Mouse (Mus musculus) midbrain, embryonic 10.5 days (tissue): Measurements from ENCODE around the gene Tceanc2. TPM values are rescaled to one million over a fixed set of nuclear protein-coding genes. Genes with fewer than 3 reads are reported as not detected.

Experiments
- DNase-seq: peaks from one replicate; pipeline ENCODE4 v3.0.0-alpha.2; 2017; ENCODE audit warnings: low spot score
- H3K27ac ChIP-seq: fragments of 300-500 bp; sonication (generic); replicated peaks from 2 replicates; pipeline ENCODE4 v1.5.1; 2016; ENCODE audit warnings: mild to moderate bottlenecking
- H3K27me3 ChIP-seq: fragments of 300-500 bp; sonication (generic); 2 replicates; pipeline ENCODE4 v1.6.1; 2016; ENCODE audit warnings: low read depth, mild to moderate bottlenecking; ENCODE audit not compliant: poor library complexity, severe bottlenecking
- H3K36me3 ChIP-seq: fragments of 300-500 bp; sonication (generic); 2 replicates; pipeline ENCODE4 v1.6.1; 2016; ENCODE audit warnings: mild to moderate bottlenecking, moderate library complexity
- H3K4me1 ChIP-seq: fragments of 300-500 bp; sonication (generic); 2 replicates; pipeline ENCODE4 v1.6.1; 2016
- H3K4me3 ChIP-seq: fragments of 300-500 bp; sonication (generic); 2 replicates; pipeline ENCODE4 v1.5.1; 2016; ENCODE audit warnings: mild to moderate bottlenecking, moderate library complexity
- H3K9me3 ChIP-seq: fragments of 300-500 bp; sonication (generic); replicated peaks from 2 replicates; pipeline ENCODE4 v1.6.1; 2016; ENCODE audit warnings: mild to moderate bottlenecking
- WGBS: fragments of 180-500 bp; shearing (Covaris S2); methylation state at CpG from one replicate; pipeline ENCODE4 v1.1.7; 2016; 5-methylcytosine and 5-hydroxymethylcytosine counted together
- polyA plus RNA-seq: library from polyadenylated mRNA; unstranded; fragments of >200 nt; fragmentation: Nextera tagmentation; extraction: Ambion mirVana; gene quantifications from 2 replicates; pipeline ENCODE4 v1.2.1, GENCODE M21; 2016

The Tceanc2 gene
- polyA plus RNA-seq, 1 experiment from 2014 or later: 39.7 TPM

DNA sequence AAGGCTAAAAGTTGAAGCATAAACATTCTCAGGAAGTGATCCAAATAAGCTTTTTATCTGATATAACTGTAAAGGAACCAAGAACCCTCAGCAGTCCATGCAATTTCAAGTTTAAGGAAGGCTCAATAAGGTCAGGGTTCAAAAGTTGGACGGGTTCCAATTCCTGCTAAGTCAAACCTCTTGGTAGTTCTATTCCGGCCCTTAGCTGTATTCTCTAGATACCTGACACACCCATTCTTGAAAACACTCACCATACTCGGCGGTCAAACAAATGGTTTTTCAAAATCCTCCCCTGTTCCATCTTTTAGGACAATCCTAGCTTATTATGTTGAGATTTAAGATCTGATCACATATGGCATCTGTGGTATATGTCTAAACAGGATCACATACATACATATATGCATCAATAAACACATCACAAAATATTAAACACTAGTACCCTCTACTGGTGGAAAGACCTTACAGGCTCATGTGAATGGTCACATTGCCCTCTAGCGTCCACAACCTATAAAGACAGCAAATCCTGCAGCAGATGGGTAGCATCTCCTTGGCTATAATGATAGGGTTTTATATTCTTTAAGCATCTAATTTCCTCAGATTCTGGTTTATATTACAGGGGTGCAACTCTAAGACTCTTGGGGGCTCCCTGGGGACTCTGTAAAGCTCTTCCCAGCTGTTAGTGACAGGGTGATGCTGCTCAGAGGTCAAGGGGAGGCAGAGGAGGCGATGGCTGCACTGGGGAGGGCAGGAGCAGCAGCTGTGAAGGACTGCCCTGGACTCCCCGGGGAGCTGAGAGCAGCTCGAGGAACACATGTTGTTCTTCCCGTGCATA is 14.9 kb downstream of the Tceanc2 start:
- H3K27ac ChIP-seq: 0 out of 2 replicates have a peak overlapping the region, but pooled peaks have one; percentile 23
- 53% methylated on average over 9 of the region's 9 CpGs for WGBS
- H3K9me3 ChIP-seq: no peaks in the 10 kb centered on the region
- H3K4me3 ChIP-seq: no peak overlapping the region
- no peaks in the 10 kb centered on the region for H3K27me3 ChIP-seq
- peak; percentile 59 for DNase-seq
- H3K4me1 ChIP-seq: peaks cover 2% of the 10 kb centered on the region; the same call in 1 of the 2 replicates
- H3K36me3 ChIP-seq: peaks cover 44% of the 10 kb centered on the region

DNA sequence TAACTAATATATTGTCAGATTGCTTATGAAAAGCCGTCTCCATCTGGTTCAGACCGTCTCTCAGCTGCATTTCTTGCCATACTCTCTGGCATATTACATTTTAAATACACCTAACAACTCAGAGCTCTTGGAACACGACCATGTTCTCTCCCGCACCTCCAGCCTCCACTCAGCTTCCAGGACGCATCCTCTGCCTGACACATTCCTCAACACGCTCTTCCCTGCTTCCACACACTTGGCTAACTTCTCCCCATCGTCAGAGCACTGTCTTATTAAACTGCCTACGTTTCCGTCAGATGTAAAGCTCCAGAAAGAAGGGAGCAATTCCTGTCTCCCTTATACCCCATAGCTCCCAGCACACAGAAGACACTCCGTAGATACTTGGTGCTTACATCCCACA is 15.6 kb downstream of the Tceanc2 start:
- no peak for DNase-seq
- 94% methylated on average over 10 of the region's 10 CpGs for WGBS
- H3K4me3 ChIP-seq: no peak overlapping the region
- H3K4me1 ChIP-seq: peaks cover 2% of the 10 kb centered on the region; the same call in 1 of the 2 replicates
- peaks cover 47% of the 10 kb centered on the region for H3K36me3 ChIP-seq
- no peaks in the 10 kb centered on the region for H3K27me3 ChIP-seq
- H3K27ac ChIP-seq: 0 out of 2 replicates have a peak overlapping the region, but pooled peaks have one; percentile 18
- no peaks in the 10 kb centered on the region for H3K9me3 ChIP-seq

DNA sequence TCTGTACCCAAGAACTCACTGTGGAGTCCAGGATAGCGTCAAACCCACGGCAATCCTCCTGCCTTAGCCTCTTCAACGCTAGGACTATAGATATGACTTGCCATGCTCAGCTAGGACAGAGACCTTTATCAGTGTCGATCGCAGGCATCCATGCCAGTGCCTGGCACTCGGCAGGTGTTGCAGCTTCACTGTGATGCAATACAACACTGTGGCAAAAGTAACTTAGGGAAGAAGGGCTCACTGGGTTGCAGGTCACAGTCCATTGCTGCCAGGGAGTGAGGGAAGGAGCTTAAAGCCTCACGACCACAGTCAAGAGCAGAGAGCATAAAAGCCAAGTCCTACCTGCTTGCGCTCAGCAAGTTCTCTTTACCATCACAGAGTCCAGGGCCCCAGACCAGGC is 18.7 kb downstream of the Tceanc2 start:
- H3K27ac ChIP-seq: 0 out of 2 replicates have a peak overlapping the region, but pooled peaks have one; percentile 24
- no peaks in the 10 kb centered on the region for H3K9me3 ChIP-seq
- DNase-seq: no peak
- peaks cover 58% of the 10 kb centered on the region for H3K36me3 ChIP-seq
- no peak overlapping the region for H3K4me3 ChIP-seq
- peaks cover 2% of the 10 kb centered on the region; the same call in 1 of the 2 replicates for H3K4me1 ChIP-seq
- H3K27me3 ChIP-seq: no peaks in the 10 kb centered on the region
- 89% methylated on average over 8 of the region's 8 CpGs for WGBS

DNA sequence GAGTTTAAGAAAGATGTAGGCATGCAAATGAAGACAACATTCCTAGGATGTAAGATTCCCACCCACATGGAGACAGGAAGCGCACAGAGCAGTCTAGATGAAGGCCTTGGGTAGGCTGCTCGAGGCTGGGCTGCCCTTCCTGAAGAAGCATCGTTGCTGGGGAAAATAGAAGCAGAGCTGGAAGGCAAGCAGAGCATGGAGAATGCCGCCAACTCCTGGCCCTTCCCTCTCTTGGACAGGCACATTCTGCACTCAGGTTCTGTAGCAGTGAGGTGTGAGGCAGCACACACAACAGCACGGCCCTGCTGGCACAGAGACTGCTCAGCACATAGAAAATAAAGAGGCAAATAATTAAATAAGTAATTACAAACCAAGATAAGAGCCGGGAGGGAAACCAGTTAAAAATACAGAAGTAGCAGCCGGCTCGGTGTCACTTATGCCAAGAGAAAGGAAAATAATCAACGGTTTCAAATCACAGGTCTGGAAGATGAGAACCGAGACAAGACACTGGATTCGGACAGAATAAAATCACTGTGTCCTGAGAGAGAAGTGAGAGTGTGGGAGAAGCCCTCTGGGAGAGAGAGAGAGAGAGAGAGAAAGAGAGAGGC is 19.6 kb downstream of the Tceanc2 start:
- Histone ChIP-seq H3K4me1 (peaks cover 1% of the 10 kb centered on the region; the same call in 1 of the 2 replicates), H3K27me3 (no peaks in the 10 kb centered on the region), H3K4me3 (no peak overlapping the region), H3K27ac (no peak overlapping the region), H3K9me3 (no peaks in the 10 kb centered on the region), H3K36me3 (peaks cover 52% of the 10 kb centered on the region)
- DNase-seq: no peak
- 90% methylated on average over 11 of the region's 11 CpGs for WGBS

DNA sequence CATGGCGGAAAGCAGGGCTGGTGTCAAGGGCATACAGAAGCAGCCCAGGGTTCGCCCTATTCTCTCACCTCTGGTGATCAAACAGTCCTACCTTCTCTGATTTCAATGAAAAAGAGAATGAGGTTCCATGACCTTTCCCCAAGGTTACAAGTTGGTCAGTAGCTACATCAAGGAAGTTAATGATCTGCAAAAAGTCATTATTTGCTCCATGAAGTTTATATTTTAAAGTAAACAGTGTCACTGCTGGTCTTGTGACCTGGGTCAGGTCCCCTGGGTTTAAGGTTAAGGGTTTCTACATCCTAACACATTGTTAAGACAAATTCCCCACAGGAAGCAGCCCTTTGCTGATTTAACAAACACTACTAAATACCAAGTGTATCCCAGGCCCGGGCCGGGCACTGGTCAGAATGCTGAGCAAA is 21.9 kb downstream of the Tceanc2 start:
- WGBS: 83% methylated on average over 4 of the region's 4 CpGs
- H3K4me1 ChIP-seq: no peaks in the 10 kb centered on the region
- H3K27ac ChIP-seq: no peak overlapping the region
- no peak overlapping the region for H3K4me3 ChIP-seq
- H3K9me3 ChIP-seq: no peaks in the 10 kb centered on the region
- H3K36me3 ChIP-seq: peaks cover 56% of the 10 kb centered on the region
- no peaks in the 10 kb centered on the region for H3K27me3 ChIP-seq
- DNase-seq: no peak

DNA sequence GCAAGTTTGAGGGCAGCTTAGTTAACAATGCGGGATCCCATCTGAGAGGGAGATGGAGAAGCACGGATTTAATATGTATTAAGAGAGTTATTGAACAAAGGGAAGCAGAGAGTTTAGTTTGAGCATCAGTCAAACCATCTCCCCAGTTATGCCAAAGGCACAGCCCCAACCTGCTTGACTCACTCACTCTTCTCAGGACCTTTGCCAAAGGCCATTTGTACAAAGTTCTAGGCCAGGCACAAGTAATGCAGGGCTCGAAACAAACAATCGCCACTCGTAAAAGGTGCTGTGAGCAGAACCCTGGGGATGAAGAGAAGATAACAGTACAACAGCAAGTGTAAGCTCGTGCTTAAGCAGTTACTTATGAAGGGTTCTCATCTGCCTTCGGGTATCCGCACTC is 26.3 kb downstream of the Tceanc2 start:
- H3K4me3 ChIP-seq: no peak overlapping the region
- no peaks in the 10 kb centered on the region for H3K27me3 ChIP-seq
- no peaks in the 10 kb centered on the region for H3K9me3 ChIP-seq
- no peak overlapping the region for H3K27ac ChIP-seq
- H3K4me1 ChIP-seq: no peaks in the 10 kb centered on the region
- WGBS: 90% methylated on average over 8 of the region's 8 CpGs
- DNase-seq: no peak
- peaks cover 34% of the 10 kb centered on the region for H3K36me3 ChIP-seq

GRCm38 (mm10) chr4:107150991-107151390 is 27.9 kb downstream of the Tceanc2 start:
- no peak for DNase-seq
- no peak overlapping the region for H3K4me3 ChIP-seq
- H3K9me3 ChIP-seq: no peaks in the 10 kb centered on the region
- no peaks in the 10 kb centered on the region for H3K4me1 ChIP-seq
- H3K27me3 ChIP-seq: no peaks in the 10 kb centered on the region
- WGBS: 89% methylated on average over 6 of the region's 6 CpGs
- H3K36me3 ChIP-seq: peaks cover 37% of the 10 kb centered on the region
- no peak overlapping the region for H3K27ac ChIP-seq

DNA sequence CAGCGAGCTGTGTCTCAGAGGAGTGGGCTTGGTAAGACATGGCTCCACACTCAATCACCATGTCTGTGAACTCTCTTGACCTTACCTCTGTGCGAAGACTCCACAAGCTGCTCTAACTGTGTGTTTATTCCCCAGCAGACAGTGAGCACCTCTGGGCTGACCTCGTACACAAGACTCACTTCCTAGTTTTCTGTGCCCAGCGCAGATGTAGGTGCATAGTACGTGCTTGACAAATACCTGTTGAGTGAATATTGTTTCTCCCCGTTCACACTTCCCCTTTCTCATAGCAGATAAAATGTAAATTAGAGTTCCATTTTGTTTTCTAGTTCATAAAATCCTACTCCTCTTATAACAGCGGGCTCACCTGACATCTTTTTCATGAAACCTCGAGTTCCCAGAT is 35.4 kb downstream of the Tceanc2 start:
- WGBS: 96% methylated on average over 8 of the region's 8 CpGs
- peaks cover 41% of the 10 kb centered on the region for H3K4me1 ChIP-seq
- no peaks in the 10 kb centered on the region for H3K9me3 ChIP-seq
- peaks cover 42% of the 10 kb centered on the region for H3K36me3 ChIP-seq
- peaks cover 17% of the 10 kb centered on the region for H3K27me3 ChIP-seq
- DNase-seq: no peak
- no peak overlapping the region for H3K4me3 ChIP-seq
- no peak overlapping the region for H3K27ac ChIP-seq

- Histone ChIP-seq H3K27me3 (peaks cover 31% of the 10 kb centered on the region), H3K36me3 (peaks cover 18% of the 10 kb centered on the region), H3K9me3 (no peaks in the 10 kb centered on the region), H3K4me3 (no peak overlapping the region), H3K27ac (peak overlapping the region; percentile 64; the same call in 1 of the 2 replicates), H3K4me1 (peaks cover 75% of the 10 kb centered on the region)
- DNase-seq: peak; percentile 25
- 62% methylated on average over 13 of the region's 13 CpGs for WGBS
Measured at GRCm38 (mm10) chr4:107139836-107140631, 38.9 kb downstream of the Tceanc2 start.

DNA sequence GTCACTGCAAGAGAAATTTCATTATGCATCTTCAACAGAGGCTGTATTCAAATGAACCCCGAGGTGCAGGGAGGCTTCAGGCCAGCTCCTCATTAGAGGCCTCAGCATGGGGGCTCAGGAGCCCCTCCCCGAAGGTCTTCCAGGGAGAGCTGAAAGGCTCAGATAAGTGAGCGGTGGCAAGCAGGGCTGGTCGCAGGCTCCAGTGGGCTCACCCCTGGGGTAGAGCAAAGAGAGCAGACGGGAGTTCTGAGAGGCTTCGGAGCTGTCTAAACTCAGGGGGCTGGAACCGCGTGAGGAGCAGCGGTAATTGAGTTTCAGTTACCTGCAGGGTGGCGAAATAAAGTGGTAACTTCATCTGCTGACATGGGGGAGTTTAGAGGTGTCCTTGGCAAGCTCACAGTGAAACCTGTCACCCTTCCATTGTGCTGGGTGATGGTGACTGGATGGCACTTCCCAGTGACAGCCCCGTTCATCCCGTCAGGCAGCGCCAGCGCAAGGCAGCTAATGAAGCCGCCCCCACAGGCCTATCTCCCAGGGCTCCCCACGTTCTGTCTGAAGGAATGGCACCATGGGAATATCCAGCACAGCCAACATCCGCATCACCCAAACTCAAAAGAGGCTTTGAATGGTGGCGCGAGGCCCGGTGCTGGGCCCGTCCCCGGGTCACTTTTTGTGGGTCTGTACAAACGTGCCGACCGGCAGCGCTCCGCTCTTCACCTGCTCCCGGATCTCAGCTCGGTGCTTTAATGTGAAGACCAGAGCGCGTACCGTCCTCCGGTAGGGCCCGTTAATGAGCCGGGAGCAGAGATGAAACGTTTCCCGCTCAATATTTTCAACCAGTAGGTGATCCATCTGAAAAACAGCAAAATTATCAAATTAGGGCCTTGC is 39.7 kb downstream of the Tceanc2 start:
- no peaks in the 10 kb centered on the region for H3K9me3 ChIP-seq
- 33% methylated on average over 37 of the region's 37 CpGs for WGBS
- peaks cover 31% of the 10 kb centered on the region for H3K27me3 ChIP-seq
- H3K27ac ChIP-seq: peak overlapping the region; percentile 64
- peak; percentile 28 for DNase-seq
- H3K36me3 ChIP-seq: peaks cover 18% of the 10 kb centered on the region
- H3K4me1 ChIP-seq: peaks cover 67% of the 10 kb centered on the region
- H3K4me3 ChIP-seq: no peak overlapping the region; the same call in 1 of the 2 replicates

- no peak overlapping the region for H3K4me3 ChIP-seq
- H3K36me3 ChIP-seq: peaks cover 6% of the 10 kb centered on the region; the same call in 1 of the 2 replicates
- H3K9me3 ChIP-seq: no peaks in the 10 kb centered on the region
- peaks cover 64% of the 10 kb centered on the region for H3K4me1 ChIP-seq
- 0 out of 2 replicates have a peak overlapping the region, but pooled peaks have one; percentile 2 for H3K27ac ChIP-seq
- 51% methylated on average over 3 of the region's 3 CpGs for WGBS
- peaks cover 31% of the 10 kb centered on the region for H3K27me3 ChIP-seq
- DNase-seq: no peak
Measured at GRCm38 (mm10) chr4:107136531-107136930, 42.4 kb downstream of the Tceanc2 start.
